Mouse (Mus musculus) hindbrain, embryonic 16.5 days (tissue): Measurements from ENCODE around the gene Speer4f2. TPM values are rescaled to one million over a fixed set of nuclear protein-coding genes. Genes with fewer than 3 reads are reported as not detected.
"Not testable (repeated sequence)": the region's sequence is repeated elsewhere in the genome, so short reads cannot be mapped to it uniquely, and the experiment has no call there.

ENCODE experiments used
- ATAC-seq: fragments of 200-750 bp; cut with Nextera tagmentation; 2 replicates; pipeline ENCODE4 v1.8.0; 2017; ENCODE audit warnings: moderate TSS enrichment, moderate library complexity
- H3K27ac ChIP-seq: fragments of 300-500 bp; sonication (generic); 2 replicates; pipeline ENCODE4 v1.5.1; 2014; ENCODE audit warnings: low read depth, mild to moderate bottlenecking, control low read depth, low read length, moderate library complexity
- H3K27me3 ChIP-seq: fragments of 300-500 bp; sonication (generic); replicated peaks from 2 replicates; pipeline ENCODE4 v1.6.1; 2014; ENCODE audit warnings: low read length; ENCODE audit not compliant: control insufficient read depth, insufficient read depth
- H3K36me3 ChIP-seq: fragments of 300-500 bp; sonication (generic); 2 replicates; pipeline ENCODE4 v1.6.1; 2014; ENCODE audit warnings: mild to moderate bottlenecking, low read length, moderate library complexity, mixed read lengths; ENCODE audit not compliant: control insufficient read depth, insufficient read depth
- H3K4me1 ChIP-seq: fragments of 300-500 bp; sonication (generic); 2 replicates; pipeline ENCODE4 v1.6.1; 2014; ENCODE audit warnings: low read depth, low read length; ENCODE audit not compliant: control insufficient read depth, insufficient read depth
- H3K4me2 ChIP-seq: fragments of 300-500 bp; sonication (generic); 2 replicates; pipeline ENCODE4 v1.6.1; 2014; ENCODE audit warnings: mild to moderate bottlenecking, low read length, control low read depth, moderate library complexity
- H3K4me3 ChIP-seq: fragments of 300-500 bp; sonication (generic); 2 replicates; pipeline ENCODE4 v1.5.1; 2014; ENCODE audit warnings: mild to moderate bottlenecking, low read length, control low read depth, moderate library complexity
- H3K9ac ChIP-seq: fragments of 300-500 bp; sonication (generic); 2 replicates; pipeline ENCODE4 v1.6.1; 2014; ENCODE audit warnings: low read depth, mild to moderate bottlenecking, control low read depth, low read length, moderate library complexity
- H3K9me3 ChIP-seq: fragments of 300-500 bp; sonication (generic); 2 replicates; pipeline ENCODE4 v1.6.1; 2014; ENCODE audit warnings: mild to moderate bottlenecking, low read length, moderate library complexity; ENCODE audit not compliant: control insufficient read depth
- WGBS: fragments of 180-500 bp; shearing (Covaris S2); extraction: QIAGEN DNeasy Blood & Tissue Kit; methylation state at CpG from one replicate; pipeline ENCODE4 v1.1.7; 2014; 5-methylcytosine and 5-hydroxymethylcytosine counted together
- polyA plus RNA-seq: library from polyadenylated mRNA; unstranded; fragments of >200 nt; fragmentation: Nextera tagmentation; extraction: Ambion mirVana; gene quantifications from 2 replicates; pipeline ENCODE4 v1.2.1, GENCODE M21; 2015

Gene Speer4f2
- not detected in 2 replicates for polyA plus RNA-seq

- not testable (repeated sequence) for H3K27me3 ChIP-seq, H3K4me1 ChIP-seq, ATAC-seq, H3K36me3 ChIP-seq, H3K27ac ChIP-seq, H3K9me3 ChIP-seq, H3K4me2 ChIP-seq, H3K4me3 ChIP-seq, H3K9ac ChIP-seq
- WGBS, result 100% methylated on average over 1 of the region's 1 CpGs
Measured at GRCm38 (mm10) chr5:17372880-17373279, at the start of gene Speer4f2. Speer4f2 (plus strand) TSS chr5:17373180.

- Histone ChIP-seq H3K9ac (no peak overlapping the region), H3K4me3 (no peak overlapping the region), H3K27ac (no peak overlapping the region), H3K36me3 (no peaks in the 10 kb centered on the region), H3K9me3 (no peaks in the 10 kb centered on the region), H3K4me1 (no peaks in the 10 kb centered on the region), H3K4me2 (no peak overlapping the region), H3K27me3 (no peaks in the 10 kb centered on the region)
- WGBS, result 58% methylated on average over 2 of the region's 2 CpGs
- no peak for ATAC-seq
Measured at GRCm38 (mm10) chr5:17328946-17329566, 43.9 kb upstream of the Speer4f2 start.

- Histone ChIP-seq H3K27ac (no peak overlapping the region), H3K4me2 (no peak overlapping the region), H3K27me3 (no peaks in the 10 kb centered on the region), H3K4me1 (no peaks in the 10 kb centered on the region), H3K36me3 (no peaks in the 10 kb centered on the region), H3K9ac (no peak overlapping the region), H3K9me3 (no peaks in the 10 kb centered on the region), H3K4me3 (no peak overlapping the region)
- WGBS, result 91% methylated on average over 1 of the region's 1 CpGs
- no peak for ATAC-seq
Measured at GRCm38 (mm10) chr5:17334836-17335235, 38.1 kb upstream of the Speer4f2 start.

DNA sequence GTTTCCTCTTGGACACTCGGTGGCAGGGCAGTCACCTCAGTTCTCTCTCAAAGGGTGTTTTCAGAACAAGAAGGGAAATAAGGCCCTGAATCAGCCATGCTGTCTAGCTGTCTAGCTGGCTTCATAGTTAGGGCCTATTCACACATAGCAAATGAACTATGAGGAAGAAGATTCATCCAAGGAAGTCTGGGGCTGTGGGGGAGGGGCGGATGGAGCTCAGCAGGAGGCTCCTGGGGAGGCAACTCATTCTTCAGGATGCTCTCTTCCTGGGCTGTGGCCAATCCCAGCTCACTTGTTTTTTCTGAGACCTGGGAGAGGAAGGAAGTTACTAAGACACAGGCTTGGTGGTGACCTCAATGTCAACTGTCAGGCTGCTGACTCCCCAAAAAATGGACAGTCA is 27.2 kb upstream of the Speer4f2 start:
- not testable (repeated sequence) for H3K27me3 ChIP-seq, ATAC-seq, H3K36me3 ChIP-seq, H3K4me2 ChIP-seq, H3K4me1 ChIP-seq, H3K9me3 ChIP-seq, H3K9ac ChIP-seq, H3K27ac ChIP-seq, H3K4me3 ChIP-seq
- 63% methylated on average over 2 of the region's 2 CpGs for WGBS

- Histone ChIP-seq H3K4me2 (no peak overlapping the region), H3K27me3 (no peaks in the 10 kb centered on the region), H3K27ac (no peak overlapping the region), H3K36me3 (no peaks in the 10 kb centered on the region), H3K4me1 (no peaks in the 10 kb centered on the region), H3K9ac (no peak overlapping the region), H3K9me3 (0 out of 2 replicates have a peak, but pooled peaks cover 2% of the 10 kb centered on the region), H3K4me3 (no peak overlapping the region)
- no peak for ATAC-seq
Measured at GRCm38 (mm10) chr5:17359394-17359999, 13.5 kb upstream of the Speer4f2 start.

DNA sequence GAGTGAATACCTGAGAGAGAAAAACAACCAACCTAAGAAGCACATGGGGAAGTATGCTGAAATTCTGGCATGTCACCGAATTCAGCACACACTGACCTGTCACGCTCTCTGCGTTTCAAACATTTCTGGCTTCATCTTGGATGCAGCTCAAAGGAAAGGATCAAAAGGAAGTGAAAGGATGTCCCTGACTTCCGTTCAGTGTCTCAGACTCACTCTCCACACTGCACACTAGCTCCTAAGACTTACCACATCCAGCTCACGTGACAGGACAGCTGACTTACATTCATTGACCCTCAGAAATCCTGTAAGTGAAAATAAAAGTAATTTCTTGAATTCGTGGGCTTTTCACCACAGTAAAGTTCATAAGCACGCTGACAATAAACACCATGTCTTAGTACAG is 16.9 kb downstream of the Speer4f2 start:
- no peaks in the 10 kb centered on the region for H3K27me3 ChIP-seq
- 74% methylated on average over 7 of the region's 7 CpGs for WGBS
- H3K4me3 ChIP-seq, result no peak overlapping the region
- no peak overlapping the region for H3K27ac ChIP-seq
- H3K36me3 ChIP-seq, result no peaks in the 10 kb centered on the region
- H3K9ac ChIP-seq, result no peak overlapping the region
- no peak overlapping the region for H3K4me2 ChIP-seq
- H3K4me1 ChIP-seq, result no peaks in the 10 kb centered on the region
- no peaks in the 10 kb centered on the region for H3K9me3 ChIP-seq
- no peak for ATAC-seq

DNA sequence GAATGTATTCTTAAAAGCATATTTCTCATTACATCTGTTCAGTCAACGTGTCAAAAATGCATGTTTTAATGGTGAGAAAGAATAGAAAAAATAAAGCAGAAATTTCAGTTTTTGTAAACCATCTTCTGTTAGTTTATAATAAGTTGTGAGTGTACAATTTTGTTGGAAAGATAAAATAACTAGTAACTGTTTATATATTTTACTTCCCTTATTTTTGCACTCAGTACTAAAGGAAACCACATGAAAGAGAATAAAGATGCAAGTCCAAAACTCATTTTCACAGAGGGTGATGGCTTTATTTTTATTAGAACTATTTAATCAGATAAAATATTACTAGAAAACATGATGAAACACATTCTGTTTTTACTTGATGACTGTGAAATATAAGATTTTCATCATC is 18.2 kb downstream of the Speer4f2 start:
- no peak overlapping the region for H3K4me2 ChIP-seq
- 85% methylated on average over 1 of the region's 1 CpGs for WGBS

GRCm38 (mm10) chr5:17400571-17400970 is 27.6 kb downstream of the Speer4f2 start:
- no peak overlapping the region for H3K9ac ChIP-seq
- no peak overlapping the region for H3K4me3 ChIP-seq
- no peaks in the 10 kb centered on the region for H3K9me3 ChIP-seq
- H3K36me3 ChIP-seq, result no peaks in the 10 kb centered on the region
- H3K27ac ChIP-seq, result no peak overlapping the region
- H3K4me1 ChIP-seq, result no peaks in the 10 kb centered on the region
- 88% methylated on average over 1 of the region's 1 CpGs for WGBS
- no peak for ATAC-seq
- H3K27me3 ChIP-seq, result no peaks in the 10 kb centered on the region
- H3K4me2 ChIP-seq, result no peak overlapping the region

More for the DNA sequence above, 18.2 kb downstream of the Speer4f2 start:
- Histone ChIP-seq H3K27me3 (no peaks in the 10 kb centered on the region), H3K9me3 (no peaks in the 10 kb centered on the region), H3K9ac (no peak overlapping the region), H3K4me1 (no peaks in the 10 kb centered on the region), H3K36me3 (no peaks in the 10 kb centered on the region), H3K4me3 (no peak overlapping the region), H3K27ac (no peak overlapping the region)
- no peak for ATAC-seq

DNA sequence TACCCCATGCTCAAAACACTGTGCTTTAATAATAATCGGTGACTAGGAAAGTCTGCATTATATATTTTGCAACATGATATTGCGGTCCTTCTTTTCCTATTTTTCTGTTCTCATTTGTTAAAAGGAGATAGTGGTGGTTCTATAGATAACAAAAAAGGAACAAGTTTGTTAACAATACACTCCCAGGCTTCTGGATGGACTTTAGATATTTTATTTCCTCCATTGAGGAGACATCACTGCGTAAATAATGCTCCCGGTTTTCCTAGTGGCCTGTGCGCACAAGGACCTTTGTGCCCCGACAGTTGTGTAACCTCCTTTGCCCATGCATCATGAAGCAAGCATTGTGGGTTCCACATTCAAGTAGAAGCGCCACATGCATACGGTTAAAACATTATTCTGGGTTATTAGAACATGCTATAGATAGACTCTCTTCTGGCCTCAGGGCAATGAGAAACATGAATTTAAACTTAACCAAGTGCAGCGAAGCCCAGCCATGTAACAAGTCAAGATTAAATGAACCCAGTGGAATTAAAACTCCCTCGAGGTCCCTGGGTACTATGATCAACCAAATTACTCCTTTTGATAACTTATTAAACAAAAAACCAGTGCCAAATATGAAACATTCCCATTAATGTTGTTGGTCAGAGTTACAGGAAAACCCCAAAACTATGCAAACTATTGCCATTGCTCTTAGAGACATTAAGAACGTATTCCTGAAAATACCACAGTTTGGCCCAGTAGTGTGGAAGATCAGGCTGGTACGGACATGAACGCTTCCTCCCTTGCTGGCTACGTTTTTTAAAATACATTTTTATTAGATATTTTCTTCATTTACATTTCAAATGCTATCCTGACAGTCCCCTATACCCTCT is 28.5 kb downstream of the Speer4f2 start:
- H3K4me1 ChIP-seq, result no peaks in the 10 kb centered on the region
- no peak overlapping the region for H3K27ac ChIP-seq
- no peak overlapping the region for H3K4me2 ChIP-seq
- H3K36me3 ChIP-seq, result no peaks in the 10 kb centered on the region
- no peaks in the 10 kb centered on the region for H3K27me3 ChIP-seq
- no peak for ATAC-seq
- no peak overlapping the region for H3K4me3 ChIP-seq
- WGBS, result 86% methylated on average over 14 of the region's 14 CpGs
- H3K9ac ChIP-seq, result no peak overlapping the region
- no peaks in the 10 kb centered on the region for H3K9me3 ChIP-seq
